Mouse (Mus musculus): Measurements from ENCODE around the gene Ric3.
"Not testable (repeated sequence)": the region's sequence is repeated elsewhere in the genome, so short reads cannot be mapped to it uniquely, and the experiment has no call there.

The Ric3 gene

GRCm38 (mm10) chr7:109083113-109083812 is at the start of gene Ric3:
Gene Ric3, minus strand, starts transcription at chr7:109083331.
- peak; percentile 66 for DNase-seq (ENCODE audit: low read depth, low spot score)

GRCm38 (mm10) chr7:109131565-109131964 is 48.4 kb upstream of the Ric3 start:
- DNase-seq (ENCODE audit: low read depth, low spot score), result no peak

- no peak for DNase-seq (ENCODE audit: low read depth, low spot score)
Observed at GRCm38 (mm10) chr7:109129946-109130686, 47.0 kb upstream of the Ric3 start.

GRCm38 (mm10) chr7:109129442-109129841 is 46.3 kb upstream of the Ric3 start:
- DNase-seq (ENCODE audit: low read depth, low spot score), result peak; percentile 38

- no peak for DNase-seq (ENCODE audit: low read depth, low spot score)
Observed at GRCm38 (mm10) chr7:109115929-109116328, 32.8 kb upstream of the Ric3 start.

- not testable (repeated sequence) for DNase-seq (ENCODE audit: low read depth, low spot score)
Observed at GRCm38 (mm10) chr7:109115488-109115887, 32.4 kb upstream of the Ric3 start.

- no peak for DNase-seq (ENCODE audit: low read depth, low spot score)
Observed at GRCm38 (mm10) chr7:109114950-109115349, 31.8 kb upstream of the Ric3 start.

GRCm38 (mm10) chr7:109111000-109111399 is 27.9 kb upstream of the Ric3 start:
- DNase-seq (ENCODE audit: low read depth, low spot score), result no peak

- no peak for DNase-seq (ENCODE audit: low read depth, low spot score)
Observed at GRCm38 (mm10) chr7:109104894-109105293, 21.8 kb upstream of the Ric3 start.

- DNase-seq (ENCODE audit: low read depth, low spot score), result no peak
Observed at GRCm38 (mm10) chr7:109101167-109101566, 18.0 kb upstream of the Ric3 start.

- DNase-seq (ENCODE audit: low read depth, low spot score), result peak; percentile 53
Observed at GRCm38 (mm10) chr7:109098145-109099018, 15.3 kb upstream of the Ric3 start.

GRCm38 (mm10) chr7:109097203-109097602 is 14.1 kb upstream of the Ric3 start:
- no peak for DNase-seq (ENCODE audit: low read depth, low spot score)

GRCm38 (mm10) chr7:109096618-109097017 is 13.5 kb upstream of the Ric3 start:
- no peak for DNase-seq (ENCODE audit: low read depth, low spot score)

GRCm38 (mm10) chr7:109094294-109094693 is 11.2 kb upstream of the Ric3 start:
- no peak for DNase-seq (ENCODE audit: low read depth, low spot score)

GRCm38 (mm10) chr7:109091316-109091715 is 8.2 kb upstream of the Ric3 start:
- DNase-seq (ENCODE audit: low read depth, low spot score), result not testable (repeated sequence)

- DNase-seq (ENCODE audit: low read depth, low spot score), result no peak
Observed at GRCm38 (mm10) chr7:109086946-109087345, 3.8 kb upstream of the Ric3 start.

- no peak for DNase-seq (ENCODE audit: low read depth, low spot score)
Observed at GRCm38 (mm10) chr7:109083813-109084184, 668 bp upstream of the Ric3 start.

GRCm38 (mm10) chr7:109082269-109083112 is 640 bp downstream of the Ric3 start:
- DNase-seq (ENCODE audit: low read depth, low spot score), result peak; percentile 54

- DNase-seq (ENCODE audit: low read depth, low spot score), result no peak
Observed at GRCm38 (mm10) chr7:109072326-109072725, 10.8 kb downstream of the Ric3 start.

GRCm38 (mm10) chr7:109069641-109070040 is 13.5 kb downstream of the Ric3 start:
- no peak for DNase-seq (ENCODE audit: low read depth, low spot score)

GRCm38 (mm10) chr7:109059536-109059935 is 23.6 kb downstream of the Ric3 start:
- no peak for DNase-seq (ENCODE audit: low read depth, low spot score)

All from ZHBTc4 (cell line).